Mouse (Mus musculus) forebrain, embryonic 16.5 days (tissue): ENCODE measurements at regions not wholly inside any gene's neighbourhood (a gene's known extent, or its start where the extent isn't known, plus 50 kb on each side); places are given as distances from the start of the nearest gene placed in this dataset.

Source experiments
- ATAC-seq: fragments of 200-750 bp; cut with Nextera tagmentation; 2 replicates; pipeline ENCODE4 v1.8.0; 2017; ENCODE audit warnings: mild to moderate bottlenecking, moderate library complexity
- H3K27ac ChIP-seq: fragments of 300-500 bp; sonication (generic); 2 replicates; pipeline ENCODE4 v1.5.1; 2014; ENCODE audit warnings: low read length, control low read depth
- H3K27me3 ChIP-seq: fragments of 300-500 bp; sonication (generic); replicated peaks from 2 replicates; pipeline ENCODE4 v1.6.1; 2014; ENCODE audit warnings: low read length; ENCODE audit not compliant: control insufficient read depth, insufficient read depth
- H3K36me3 ChIP-seq: fragments of 300-500 bp; sonication (generic); 2 replicates; pipeline ENCODE4 v1.6.1; 2014; ENCODE audit not compliant: control insufficient read depth, insufficient read depth
- H3K4me1 ChIP-seq: fragments of 300-500 bp; sonication (generic); replicated peaks from 2 replicates; pipeline ENCODE4 v1.6.1; 2014; ENCODE audit warnings: low read length; ENCODE audit not compliant: control insufficient read depth, insufficient read depth
- H3K4me2 ChIP-seq: fragments of 300-500 bp; sonication (generic); 2 replicates; pipeline ENCODE4 v1.6.1; 2014; ENCODE audit warnings: mild to moderate bottlenecking, low read length, control low read depth
- H3K4me3 ChIP-seq: fragments of 300-500 bp; sonication (generic); replicated peaks from 2 replicates; pipeline ENCODE4 v1.5.1; 2014; ENCODE audit warnings: mild to moderate bottlenecking, low read length, control low read depth
- H3K9ac ChIP-seq: fragments of 300-500 bp; sonication (generic); replicated peaks from 2 replicates; pipeline ENCODE4 v1.6.1; 2014; ENCODE audit warnings: low read depth, low read length, control low read depth
- H3K9me3 ChIP-seq: fragments of 300-500 bp; sonication (generic); 2 replicates; pipeline ENCODE4 v1.6.1; 2016; ENCODE audit warnings: low read length; ENCODE audit not compliant: control insufficient read depth
- WGBS: fragments of 180-500 bp; shearing (Covaris S2); extraction: QIAGEN DNeasy Blood & Tissue Kit; methylation state at CpG from one replicate; pipeline ENCODE4 v1.1.7; 2014; 5-methylcytosine and 5-hydroxymethylcytosine counted together

- Histone ChIP-seq H3K9ac (no peak overlapping the region), H3K4me3 (no peak overlapping the region), H3K27me3 (no peaks in the 10 kb centered on the region), H3K4me2 (no peak overlapping the region), H3K27ac (no peak overlapping the region), H3K9me3 (no peaks in the 10 kb centered on the region), H3K4me1 (peaks cover 4% of the 10 kb centered on the region), H3K36me3 (no peaks in the 10 kb centered on the region)
- peak; percentile 90 for ATAC-seq
- 51% methylated on average over 9 of the region's 9 CpGs for WGBS
Observed at GRCm38 (mm10) chr15:7563726-7564125, 165.5 kb upstream of the Egflam start.

GRCm38 (mm10) chr15:7572221-7572620 lies 174.0 kb upstream of the Egflam start:
- WGBS, result 91% methylated on average over 1 of the region's 1 CpGs
- H3K9me3 ChIP-seq, result no peaks in the 10 kb centered on the region
- ATAC-seq, result no peak

GRCm38 (mm10) chr15:7574264-7574663 lies 176.1 kb upstream of the Egflam start:
- H3K9ac ChIP-seq, result no peak overlapping the region
- ATAC-seq, result no peak
- no peaks in the 10 kb centered on the region for H3K27me3 ChIP-seq
- no peak overlapping the region for H3K27ac ChIP-seq
- WGBS, result 79% methylated on average over 3 of the region's 3 CpGs
- H3K36me3 ChIP-seq, result no peaks in the 10 kb centered on the region
- H3K4me1 ChIP-seq, result no peaks in the 10 kb centered on the region
- no peak overlapping the region for H3K4me3 ChIP-seq
- H3K4me2 ChIP-seq, result no peak overlapping the region
- no peaks in the 10 kb centered on the region for H3K9me3 ChIP-seq

More at GRCm38 (mm10) chr15:7572221-7572620, 174.0 kb upstream of the Egflam start:
- Histone ChIP-seq H3K27me3 (no peaks in the 10 kb centered on the region), H3K4me3 (no peak overlapping the region), H3K27ac (no peak overlapping the region), H3K4me1 (no peaks in the 10 kb centered on the region), H3K36me3 (no peaks in the 10 kb centered on the region), H3K4me2 (no peak overlapping the region), H3K9ac (no peak overlapping the region)

- no peak for ATAC-seq
- Histone ChIP-seq H3K9ac (no peak overlapping the region), H3K36me3 (no peaks in the 10 kb centered on the region), H3K27ac (no peak overlapping the region), H3K4me2 (no peak overlapping the region), H3K9me3 (no peaks in the 10 kb centered on the region), H3K27me3 (no peaks in the 10 kb centered on the region), H3K4me1 (no peaks in the 10 kb centered on the region), H3K4me3 (no peak overlapping the region)
- WGBS, result 31% methylated on average over 2 of the region's 2 CpGs
Observed at GRCm38 (mm10) chr15:7574811-7575210, 176.6 kb upstream of the Egflam start.

GRCm38 (mm10) chr15:7578439-7578838 lies 180.2 kb upstream of the Egflam start:
- 70% methylated on average over 3 of the region's 3 CpGs for WGBS
- H3K27me3 ChIP-seq, result no peaks in the 10 kb centered on the region
- H3K4me3 ChIP-seq, result no peak overlapping the region
- no peak overlapping the region for H3K27ac ChIP-seq
- no peaks in the 10 kb centered on the region for H3K9me3 ChIP-seq
- H3K9ac ChIP-seq, result no peak overlapping the region
- H3K4me1 ChIP-seq, result no peaks in the 10 kb centered on the region
- H3K4me2 ChIP-seq, result no peak overlapping the region
- H3K36me3 ChIP-seq, result no peaks in the 10 kb centered on the region
- ATAC-seq, result no peak

GRCm38 (mm10) chr15:7587210-7587609 lies 189.0 kb upstream of the Egflam start:
- 92% methylated on average over 3 of the region's 3 CpGs for WGBS
- ATAC-seq, result no peak
- no peak overlapping the region for H3K27ac ChIP-seq

DNA sequence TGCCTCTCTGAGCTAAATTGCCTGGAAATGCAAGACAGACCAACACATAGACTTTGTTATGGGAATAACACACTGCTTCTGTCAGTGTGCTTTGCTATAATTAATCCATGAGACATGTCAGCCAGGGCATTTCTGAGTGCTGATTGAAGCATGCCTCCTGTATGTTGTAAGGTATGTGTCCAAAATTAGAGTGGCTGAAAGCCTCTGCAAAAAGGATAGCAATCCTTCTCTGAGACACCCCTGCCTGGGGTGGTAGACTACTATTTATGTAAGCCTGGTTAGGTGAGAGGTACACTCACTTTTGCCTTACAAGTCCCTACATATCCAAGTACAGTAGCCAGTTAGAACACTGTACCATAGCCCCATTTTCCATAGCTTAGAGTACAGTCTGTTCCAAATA lies 193.3 kb upstream of the Egflam start:
- H3K36me3 ChIP-seq, result no peaks in the 10 kb centered on the region
- H3K4me2 ChIP-seq, result no peak overlapping the region
- H3K4me1 ChIP-seq, result no peaks in the 10 kb centered on the region
- no peaks in the 10 kb centered on the region for H3K9me3 ChIP-seq
- H3K27me3 ChIP-seq, result no peaks in the 10 kb centered on the region
- H3K9ac ChIP-seq, result no peak overlapping the region
- no peak for ATAC-seq
- no peak overlapping the region for H3K4me3 ChIP-seq
- H3K27ac ChIP-seq, result no peak overlapping the region

More at GRCm38 (mm10) chr15:7587210-7587609, 189.0 kb upstream of the Egflam start:
- Histone ChIP-seq H3K4me1 (no peaks in the 10 kb centered on the region), H3K36me3 (no peaks in the 10 kb centered on the region), H3K4me3 (no peak overlapping the region), H3K4me2 (no peak overlapping the region), H3K9ac (no peak overlapping the region), H3K9me3 (no peaks in the 10 kb centered on the region), H3K27me3 (no peaks in the 10 kb centered on the region)

DNA sequence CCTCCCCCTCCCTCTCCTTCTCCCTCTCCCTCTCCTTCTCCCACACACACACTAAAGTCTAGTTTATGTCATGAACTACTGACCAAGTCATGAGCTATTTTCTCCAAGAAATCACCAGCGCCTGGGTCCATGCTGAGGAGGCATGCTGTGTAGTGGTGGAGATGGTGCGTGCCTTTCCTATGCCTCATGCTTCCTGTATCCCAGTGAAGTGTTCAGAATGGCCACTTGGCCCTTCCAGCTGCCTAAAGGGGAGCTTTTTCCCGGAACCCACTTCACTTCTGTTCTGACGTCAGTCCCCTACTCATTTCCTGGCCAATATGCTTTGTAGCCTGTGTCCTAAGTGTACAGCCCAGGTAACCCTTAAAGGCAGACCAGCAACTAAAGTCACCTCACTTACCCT lies 199.1 kb upstream of the Egflam start:
- ATAC-seq, result no peak
- Histone ChIP-seq H3K36me3 (no peaks in the 10 kb centered on the region), H3K4me2 (no peak overlapping the region), H3K9ac (no peak overlapping the region), H3K4me1 (no peaks in the 10 kb centered on the region), H3K27ac (no peak overlapping the region), H3K4me3 (no peak overlapping the region), H3K9me3 (no peaks in the 10 kb centered on the region), H3K27me3 (no peaks in the 10 kb centered on the region)
- WGBS, result 88% methylated on average over 4 of the region's 4 CpGs

DNA sequence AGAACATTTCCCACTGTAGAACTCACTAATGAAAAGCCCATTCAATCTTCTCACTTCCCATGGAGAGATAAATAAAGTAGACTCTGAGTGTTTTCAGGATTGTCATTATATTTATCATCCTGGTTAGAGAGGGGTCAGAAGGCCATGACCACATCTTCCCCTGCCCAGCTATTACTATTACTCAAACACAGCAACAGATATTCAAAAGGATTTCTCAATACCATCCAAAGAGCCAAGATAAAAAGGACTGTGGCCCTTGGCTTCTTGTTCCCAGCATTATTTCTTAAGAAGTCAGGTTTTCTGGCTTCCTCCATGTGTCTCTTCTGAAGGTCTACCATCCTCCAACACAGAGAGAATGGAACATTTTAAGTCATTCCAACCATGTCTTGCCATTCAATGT lies 199.6 kb upstream of the Egflam start:
- Histone ChIP-seq H3K4me2 (no peak overlapping the region), H3K27me3 (no peaks in the 10 kb centered on the region), H3K4me1 (no peaks in the 10 kb centered on the region), H3K4me3 (no peak overlapping the region), H3K9me3 (no peaks in the 10 kb centered on the region), H3K36me3 (no peaks in the 10 kb centered on the region), H3K27ac (no peak overlapping the region), H3K9ac (no peak overlapping the region)
- no peak for ATAC-seq

DNA sequence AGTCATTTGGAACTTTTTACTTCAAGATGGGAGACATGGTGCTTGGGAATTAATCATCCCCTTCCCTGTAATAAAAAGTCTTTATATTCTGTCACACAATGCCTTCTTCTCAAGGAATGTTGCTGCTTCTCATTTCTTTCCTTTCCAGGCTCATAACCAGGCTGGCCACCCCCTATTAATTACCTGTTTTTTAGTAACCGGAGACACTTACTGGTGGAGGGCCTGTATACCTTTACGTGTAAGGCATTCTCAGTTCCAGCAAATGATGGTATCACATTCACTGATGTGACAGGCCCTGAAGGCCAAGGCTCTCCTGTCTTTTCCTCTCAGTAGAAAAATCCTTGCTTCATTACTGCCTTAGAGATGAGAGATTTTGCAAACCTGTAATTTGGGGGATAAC lies 203.3 kb upstream of the Egflam start:
- Histone ChIP-seq H3K9ac (no peak overlapping the region), H3K27ac (no peak overlapping the region), H3K4me2 (no peak overlapping the region), H3K4me3 (no peak overlapping the region), H3K9me3 (no peaks in the 10 kb centered on the region), H3K27me3 (no peaks in the 10 kb centered on the region), H3K36me3 (no peaks in the 10 kb centered on the region), H3K4me1 (no peaks in the 10 kb centered on the region)
- no peak for ATAC-seq
- WGBS, result 95% methylated on average over 2 of the region's 2 CpGs
